Mouse (Mus musculus) lung, adult 2 months (tissue): ENCODE results near the gene Git1. TPM values are rescaled to one million over a fixed set of nuclear protein-coding genes. Genes with fewer than 3 reads are reported as not detected.
A peak's percentile ranks its signal among the peaks of the same experiment; 100 is the strongest.
"Not testable (repeated sequence)": the region's sequence is repeated elsewhere in the genome, so short reads cannot be mapped to it uniquely, and the experiment has no call there.

Experiments
- DNase-seq: peaks from one replicate; pipeline ENCODE4 v3.0.0; 2022
- H3K4me1 ChIP-seq: fragments of 200-500 bp; 2 replicates; pipeline ENCODE4 v1.6.1; 2011; ENCODE audit warnings: low read length; ENCODE audit not compliant: control insufficient read depth, insufficient read depth
- H3K4me3 ChIP-seq: fragments of 200-500 bp; replicated peaks from 2 replicates; pipeline ENCODE3; 2011; ENCODE audit warnings: low read depth, mild to moderate bottlenecking, control low read depth, low read length; ENCODE audit errors: extremely low read depth
- CTCF ChIP-seq: fragments of 200-500 bp; IDR thresholded peaks from 2 replicates; pipeline ENCODE4 v1.5.1; 2011; ENCODE audit warnings: mild to moderate bottlenecking, low read length, control low read depth; ENCODE audit not compliant: insufficient read depth
- POLR2A ChIP-seq: fragments of 200-500 bp; IDR thresholded peaks from 2 replicates; pipeline ENCODE4 v1.6.1; 2011; ENCODE audit warnings: low read depth, mild to moderate bottlenecking, control low read depth, low read length, borderline replicate concordance; ENCODE audit errors: extremely low read depth
- WGBS: fragments of 180-500 bp; shearing (Covaris S2); methylation state at CpG from one replicate; pipeline ENCODE4 v1.1.7; 2018; 5-methylcytosine and 5-hydroxymethylcytosine counted together
- polyA plus RNA-seq: library from polyadenylated mRNA; depleted of rRNA; stranded (reverse); fragments of >200 nt; gene quantifications from 2 replicates; pipeline ENCODE4 v1.2.3, GENCODE M21; 2012

Git1 gene
- polyA plus RNA-seq, 1 experiment = 112 TPM

DNA sequence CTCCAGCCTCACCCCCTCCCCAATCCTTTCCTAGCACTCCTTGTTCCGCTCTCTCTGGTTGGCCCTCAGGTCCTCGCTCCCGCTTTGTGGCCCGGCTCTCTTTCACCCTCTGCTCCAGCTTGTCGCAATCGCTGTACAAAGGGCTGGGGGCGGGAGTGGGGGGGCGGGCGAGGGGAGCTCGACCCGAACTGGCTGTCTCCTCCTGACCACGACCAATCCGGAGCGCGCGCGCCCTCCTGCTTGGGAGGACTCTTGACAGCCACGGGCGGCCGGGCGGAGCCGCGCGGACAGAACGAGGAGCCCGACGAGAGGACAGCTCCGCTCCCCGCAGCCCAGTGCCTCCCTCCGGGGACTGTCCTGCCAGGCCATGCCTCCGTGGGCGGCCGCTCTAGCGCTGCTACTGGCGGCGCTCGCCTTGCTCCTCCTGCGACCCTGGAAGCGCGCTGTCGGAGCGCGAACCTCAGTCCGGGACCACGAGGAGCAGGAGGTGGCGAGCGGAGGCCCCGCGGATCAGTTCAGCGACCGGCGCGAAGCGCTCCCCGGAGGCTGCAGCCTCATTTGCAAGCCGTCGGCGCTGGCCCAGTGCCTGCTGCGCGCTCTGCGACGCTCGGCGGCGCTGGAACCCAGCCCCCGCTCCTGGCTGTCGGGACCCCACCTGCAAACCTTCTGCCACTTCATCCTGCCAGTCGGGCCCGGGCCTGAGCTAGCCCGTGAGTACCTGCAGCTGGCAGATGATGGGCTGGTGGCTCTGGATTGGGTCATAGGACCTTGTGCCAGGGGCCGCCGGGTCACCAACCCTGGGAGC lies 21.7 kb downstream of the Git1 start, which contains the start of gene Abhd15:
Abhd15 (plus strand) TSS at position 290 of the 805 bp plus-strand sequence.
- WGBS = under 1% methylated on average over 72 of the region's 72 CpGs
- TF ChIP-seq CTCF = no peak
- TF ChIP-seq POLR2A = peak; percentile 51; the same call in 1 of the 2 replicates
- H3K4me1 ChIP-seq = peaks cover 21% of the 10 kb centered on the region
- DNase-seq = peak; percentile 80
- H3K4me3 ChIP-seq = peak within 1 kb of the TSS; percentile 58

DNA sequence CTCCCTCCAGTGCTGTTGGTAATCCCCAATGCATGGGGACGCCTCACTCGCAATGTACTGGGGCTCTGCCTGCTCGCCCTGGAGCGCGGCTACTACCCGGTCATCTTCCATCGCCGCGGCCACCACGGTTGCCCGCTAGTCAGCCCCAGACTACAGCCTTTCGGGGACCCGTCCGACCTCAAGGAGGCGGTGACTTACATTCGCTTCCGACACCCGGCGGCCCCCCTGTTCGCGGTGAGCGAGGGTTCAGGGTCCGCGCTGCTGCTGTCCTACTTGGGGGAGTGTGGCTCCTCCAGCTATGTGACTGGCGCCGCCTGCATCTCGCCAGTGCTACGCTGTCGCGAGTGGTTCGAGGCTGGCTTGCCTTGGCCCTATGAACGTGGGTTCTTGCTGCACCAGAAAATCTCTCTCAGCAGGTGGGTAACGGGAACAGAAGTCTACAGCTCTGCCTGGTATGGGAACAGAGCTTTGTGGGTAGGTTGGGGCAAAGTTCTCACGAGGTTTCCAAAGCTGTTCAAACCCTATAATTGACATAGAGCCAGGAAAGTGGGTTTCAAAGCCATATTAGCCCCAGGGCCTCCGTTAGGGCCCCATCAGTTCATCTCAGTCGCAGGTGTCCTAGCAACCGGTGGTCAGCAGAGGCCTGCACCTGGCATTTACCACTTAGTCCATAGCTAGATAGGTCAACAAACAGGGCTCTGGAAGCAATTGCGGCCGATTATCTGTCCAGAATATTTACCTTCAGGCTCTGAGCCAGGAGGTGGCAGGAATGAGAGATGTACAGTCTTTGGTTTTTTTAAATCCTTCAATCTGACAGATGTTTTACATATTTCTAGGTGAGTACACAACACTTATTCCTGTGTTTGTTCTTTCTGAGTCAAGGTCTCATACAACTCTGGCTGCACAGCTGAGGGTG lies 22.5 kb downstream of the Git1 start, which contains the start of gene Trp53i13:
Trp53i13 (minus strand) TSS at position 344 of the 916 bp plus-strand sequence.
- WGBS = 18% methylated on average over 39 of the region's 39 CpGs
- no peak for TF ChIP-seq POLR2A
- no peak for TF ChIP-seq CTCF
- no peak for DNase-seq
- Histone ChIP-seq H3K4me3 (peak within 1 kb of the TSS; percentile 58), H3K4me1 (peaks cover 21% of the 10 kb centered on the region)

DNA sequence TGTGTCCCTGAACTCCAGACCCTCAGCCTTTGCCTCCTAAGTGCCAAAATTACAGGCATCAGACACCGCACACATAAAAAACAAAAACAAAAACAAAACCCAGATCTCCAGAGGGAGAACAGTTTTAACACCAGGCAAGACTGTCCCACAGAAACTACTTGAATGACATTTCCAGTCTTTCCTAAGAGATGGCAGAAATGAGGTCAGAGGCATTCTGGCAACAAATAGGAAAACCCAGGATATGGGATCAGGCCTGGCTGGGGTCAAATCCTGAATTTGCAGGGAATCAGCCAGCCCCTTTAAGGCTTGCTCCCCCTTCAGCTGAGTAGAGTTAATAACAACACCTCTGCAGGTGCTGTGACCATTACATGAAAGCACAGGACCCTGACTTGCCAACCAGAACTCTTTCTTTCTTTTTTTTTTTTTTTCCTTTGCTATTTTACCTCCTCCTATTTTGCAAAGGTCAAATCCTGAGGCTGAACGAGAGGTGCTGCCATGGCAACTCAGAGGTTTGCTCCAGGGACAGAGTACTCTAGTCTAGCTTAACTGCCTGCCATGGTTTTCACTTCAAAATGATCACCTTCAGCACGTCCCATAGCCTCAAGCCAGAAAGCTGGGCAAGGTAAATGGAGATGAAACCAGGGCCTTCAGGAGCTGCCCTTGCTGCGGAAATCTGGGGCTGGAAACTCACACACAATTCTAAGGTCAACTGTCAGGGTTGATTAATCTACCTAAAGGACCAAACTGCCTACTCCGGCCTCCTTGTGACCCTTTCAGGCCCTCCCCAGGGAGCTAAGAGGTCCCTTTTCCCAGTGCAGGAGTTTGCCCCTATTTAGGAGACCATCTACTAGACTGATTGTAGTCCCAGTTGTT lies 23.4 kb downstream of the Git1 start:
- TF ChIP-seq CTCF (no peak), POLR2A (no peak)
- peaks cover 21% of the 10 kb centered on the region for H3K4me1 ChIP-seq
- DNase-seq = no peak
- WGBS = 81% methylated on average over 5 of the region's 5 CpGs
- H3K4me3 ChIP-seq = no peak overlapping the region

DNA sequence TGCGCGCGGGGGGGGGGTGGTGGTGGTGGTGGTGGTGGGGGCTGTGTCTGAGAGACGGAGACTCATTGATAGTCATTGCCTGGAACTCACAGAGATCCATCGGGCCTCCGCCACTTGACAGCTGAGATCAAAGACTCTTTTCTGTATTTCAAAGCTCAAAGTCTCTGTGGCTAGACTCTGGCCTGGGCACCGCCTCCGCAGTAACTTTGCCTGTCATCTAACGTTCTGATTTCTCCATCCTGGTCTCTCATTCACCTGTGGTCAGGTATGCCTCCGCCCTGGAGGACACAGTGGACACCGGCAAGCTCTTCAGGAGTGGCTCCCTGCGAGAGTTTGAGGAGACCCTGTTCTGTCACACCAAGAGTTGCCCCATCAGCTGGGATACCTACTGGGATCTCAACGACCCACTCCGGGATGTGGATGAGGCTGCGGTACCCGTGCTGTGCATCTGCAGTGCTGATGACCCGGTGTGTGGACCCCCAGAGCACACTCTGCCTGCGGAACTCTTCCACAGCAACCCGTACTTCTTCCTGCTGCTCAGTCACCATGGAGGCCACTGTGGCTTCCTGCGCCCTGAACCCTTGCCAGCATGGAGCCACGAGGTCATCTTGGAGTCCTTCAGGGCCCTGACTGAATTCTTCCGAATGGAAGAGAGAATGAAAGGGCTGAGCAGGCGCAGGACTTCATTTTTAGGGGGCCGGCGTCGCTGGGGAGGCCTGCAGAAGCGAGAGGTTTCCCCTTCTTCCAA lies 24.9 kb downstream of the Git1 start:
- 78% methylated on average over 27 of the region's 27 CpGs for WGBS
- no peak for TF ChIP-seq POLR2A
- TF ChIP-seq CTCF = no peak
- Histone ChIP-seq H3K4me1 (peaks cover 15% of the 10 kb centered on the region; the same call in 1 of the 2 replicates), H3K4me3 (no peak overlapping the region)
- no peak for DNase-seq

DNA sequence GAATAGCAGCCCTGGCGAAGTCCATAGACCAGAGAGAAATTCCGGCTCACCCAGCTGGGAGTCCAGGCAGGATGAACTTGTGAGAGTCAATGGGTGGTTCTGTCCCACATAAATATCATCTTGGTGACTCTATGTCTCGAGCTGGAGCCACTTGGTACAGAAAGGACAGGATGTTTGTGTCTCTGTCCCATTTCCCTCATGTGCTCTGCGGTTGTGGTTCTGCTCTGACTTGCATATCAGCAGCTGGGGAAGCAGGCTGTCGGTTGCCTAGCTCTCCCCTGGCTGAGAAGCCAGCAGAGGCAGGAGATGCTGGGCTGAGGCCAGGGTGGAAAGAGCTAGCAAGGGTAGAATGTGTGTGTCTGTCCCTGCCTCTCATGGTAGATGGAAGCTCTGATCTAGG lies 25.7 kb downstream of the Git1 start, which contains the start of gene Gm10392:
Gm10392 (minus strand) TSS at position 156 of the 400 bp plus-strand sequence.
- H3K4me3 ChIP-seq = no peak within 1 kb of the TSS
- DNase-seq = no peak
- peak; percentile 41; the same call in 1 of the 2 replicates for TF ChIP-seq POLR2A
- TF ChIP-seq CTCF = no peak
- WGBS = 36% methylated on average over 5 of the region's 5 CpGs
- H3K4me1 ChIP-seq = peaks cover 13% of the 10 kb centered on the region; the same call in 1 of the 2 replicates

DNA sequence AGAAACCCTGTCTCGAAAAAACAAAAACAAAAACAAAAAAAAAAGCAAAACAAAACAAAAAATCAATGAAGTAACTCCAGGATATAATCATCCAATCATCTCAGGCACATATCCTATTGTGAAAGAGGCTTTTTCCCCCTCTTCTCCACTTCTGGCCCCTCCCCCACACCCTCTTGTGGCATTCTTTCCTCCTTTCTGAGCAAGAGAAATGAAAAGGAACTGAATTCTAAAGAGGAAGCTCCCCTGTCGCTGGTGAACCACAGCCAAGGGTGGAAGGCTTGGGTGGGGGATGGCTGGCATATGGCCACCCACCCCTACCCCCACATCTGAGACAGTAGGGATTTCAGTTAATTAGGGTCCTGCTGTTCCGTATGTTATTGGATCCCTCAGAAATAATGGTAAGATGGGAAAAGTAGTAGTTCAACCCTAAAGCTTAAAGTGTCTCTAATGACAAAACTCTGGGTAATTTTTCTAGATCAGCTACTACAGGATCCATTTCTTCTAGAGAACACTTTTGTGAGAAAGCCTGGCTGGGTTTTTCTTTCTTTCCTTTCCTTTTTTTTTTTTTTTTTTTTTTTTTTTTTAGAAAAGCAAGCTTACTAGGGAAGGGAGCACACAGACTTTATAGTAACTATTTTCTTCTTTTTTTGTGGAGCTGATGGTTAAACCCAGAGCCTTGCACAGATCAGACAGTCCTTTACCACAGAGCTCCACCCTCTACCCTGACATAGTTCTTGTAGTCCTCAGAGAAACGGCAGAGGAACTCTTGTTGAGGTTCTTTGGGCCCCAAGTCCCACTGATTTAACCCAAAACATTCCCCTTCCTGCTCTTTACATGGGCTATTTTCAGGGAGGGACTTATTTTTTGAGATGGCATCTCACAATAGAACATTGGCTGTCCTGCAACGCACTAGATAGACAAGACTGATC lies 27.5 kb downstream of the Git1 start:
- WGBS = 49% methylated on average over 5 of the region's 5 CpGs
- Histone ChIP-seq H3K4me1 (peaks cover 6% of the 10 kb centered on the region; the same call in 1 of the 2 replicates), H3K4me3 (no peak overlapping the region)
- TF ChIP-seq POLR2A (no peak), CTCF (no peak)
- no peak for DNase-seq

DNA sequence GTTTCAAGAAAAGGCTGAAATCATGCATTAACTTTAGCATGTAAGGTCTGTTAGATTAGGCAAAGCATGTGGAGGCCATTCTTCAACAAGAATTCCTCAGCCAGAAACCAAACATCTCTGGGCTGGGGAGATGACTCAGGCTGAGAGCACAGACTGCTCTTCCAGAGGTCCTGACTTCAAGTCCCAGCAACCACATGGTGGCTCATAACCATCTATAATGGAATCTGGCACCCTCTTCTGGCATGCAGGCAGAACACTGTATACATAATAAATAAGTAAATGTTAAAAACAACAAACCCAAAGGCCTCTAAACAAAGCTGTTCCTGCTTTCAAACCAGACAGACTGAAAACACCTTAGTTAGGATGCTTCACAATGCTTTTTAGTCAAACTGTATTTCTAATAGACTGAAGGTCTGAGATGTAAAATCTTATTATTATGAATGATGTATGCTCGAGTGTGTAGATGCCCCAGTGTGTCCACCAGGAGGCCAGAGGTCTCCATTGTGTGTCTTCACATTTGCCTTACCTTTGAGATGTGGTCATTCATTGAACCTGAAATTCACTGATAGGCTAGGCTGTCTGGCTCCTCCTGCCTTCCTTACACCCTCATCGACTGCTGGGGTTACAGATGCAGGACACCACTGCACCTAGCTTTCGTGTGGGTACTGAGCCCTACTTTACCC lies 32.6 kb downstream of the Git1 start:
- DNase-seq = no peak
- H3K4me1 ChIP-seq = no peaks in the 10 kb centered on the region
- H3K4me3 ChIP-seq = no peak overlapping the region
- 74% methylated on average over 3 of the region's 3 CpGs for WGBS
- TF ChIP-seq CTCF = no peak
- no peak for TF ChIP-seq POLR2A

DNA sequence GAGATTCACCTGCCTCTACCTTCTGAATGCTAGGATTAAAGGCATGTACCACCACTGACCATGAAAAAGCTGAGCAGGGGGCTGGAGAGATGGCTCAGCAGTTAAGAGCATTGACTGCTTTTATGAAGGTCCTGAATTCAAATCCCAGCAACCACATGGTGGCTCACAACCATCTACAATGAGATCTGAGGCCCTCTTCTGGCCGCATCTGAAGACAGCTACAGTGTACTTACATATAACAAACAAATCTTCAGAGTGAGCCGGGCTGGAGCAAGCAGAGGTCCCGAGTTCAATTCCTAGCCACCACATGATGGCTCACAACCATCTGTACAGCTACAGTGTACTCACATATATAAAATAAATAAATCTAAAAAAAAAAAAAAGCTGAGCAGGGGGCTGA lies 35.1 kb downstream of the Git1 start:
- H3K4me1 ChIP-seq, DNase-seq, H3K4me3 ChIP-seq: not testable (repeated sequence)
- 87% methylated on average over 3 of the region's 3 CpGs for WGBS
